Mouse (Mus musculus) kidney, embryonic 16.5 days (tissue): ENCODE measurements around the gene Stat3. TPM values are rescaled to one million over a fixed set of nuclear protein-coding genes. Genes with fewer than 3 reads are reported as not detected.

Experiments
- ATAC-seq: fragments of 200-750 bp; cut with Nextera tagmentation; 2 replicates; pipeline ENCODE4 v1.8.0; 2017; ENCODE audit warnings: moderate TSS enrichment; ENCODE audit not compliant: low FRiP score, low TSS enrichment
- H3K27ac ChIP-seq: fragments of 300-500 bp; sonication (generic); 2 replicates; pipeline ENCODE4 v1.5.1; 2014; ENCODE audit warnings: low read length
- H3K27me3 ChIP-seq: fragments of 300-500 bp; sonication (generic); 2 replicates; pipeline ENCODE4 v1.6.1; 2014; ENCODE audit warnings: low read length, control low read depth, mixed read lengths; ENCODE audit not compliant: insufficient read depth
- H3K36me3 ChIP-seq: fragments of 300-500 bp; sonication (generic); 2 replicates; pipeline ENCODE4 v1.6.1; 2014; ENCODE audit warnings: low read length, control low read depth, mixed read lengths; ENCODE audit not compliant: insufficient read depth
- H3K4me1 ChIP-seq: fragments of 300-500 bp; sonication (generic); 2 replicates; pipeline ENCODE4 v1.6.1; 2014; ENCODE audit warnings: low read length, control low read depth, mixed read lengths; ENCODE audit not compliant: insufficient read depth
- H3K4me2 ChIP-seq: fragments of 300-500 bp; sonication (generic); replicated peaks from 2 replicates; pipeline ENCODE4 v1.6.1; 2014; ENCODE audit warnings: low read depth, low read length
- H3K4me3 ChIP-seq: fragments of 300-500 bp; sonication (generic); 2 replicates; pipeline ENCODE4 v1.5.1; 2014; ENCODE audit warnings: mild to moderate bottlenecking, low read length
- H3K9ac ChIP-seq: fragments of 300-500 bp; sonication (generic); replicated peaks from 2 replicates; pipeline ENCODE4 v1.6.1; 2014; ENCODE audit warnings: low read length
- H3K9me3 ChIP-seq: fragments of 300-500 bp; sonication (generic); 2 replicates; pipeline ENCODE4 v1.6.1; 2016; ENCODE audit warnings: low read length, control low read depth
- WGBS: fragments of 180-500 bp; shearing (Covaris S2); extraction: QIAGEN DNeasy Blood & Tissue Kit; methylation state at CpG from one replicate; pipeline ENCODE4 v1.1.7; 2014; 5-methylcytosine and 5-hydroxymethylcytosine counted together
- polyA plus RNA-seq: library from polyadenylated mRNA; unstranded; fragments of >200 nt; fragmentation: Nextera tagmentation; extraction: Ambion mirVana; gene quantifications from 2 replicates; pipeline ENCODE4 v1.2.1, GENCODE M21; 2015

The Stat3 gene
- polyA plus RNA-seq, 1 experiment from 2014 or later: 47.9 TPM

GRCm38 (mm10) chr11:100974381-100974970 lies 35.1 kb upstream of the Stat3 start:
- no peaks in the 10 kb centered on the region for H3K9me3 ChIP-seq
- WGBS: 65% methylated on average over 14 of the region's 14 CpGs
- no peak overlapping the region for H3K4me3 ChIP-seq
- peaks cover 12% of the 10 kb centered on the region for H3K4me1 ChIP-seq
- no peak overlapping the region for H3K27ac ChIP-seq
- no peak overlapping the region for H3K4me2 ChIP-seq
- no peaks in the 10 kb centered on the region for H3K36me3 ChIP-seq
- H3K27me3 ChIP-seq: peaks cover 16% of the 10 kb centered on the region
- H3K9ac ChIP-seq: no peak overlapping the region
- no peak for ATAC-seq

GRCm38 (mm10) chr11:100973245-100973644 lies 33.9 kb upstream of the Stat3 start:
- H3K36me3 ChIP-seq: no peaks in the 10 kb centered on the region
- no peak overlapping the region for H3K9ac ChIP-seq
- no peaks in the 10 kb centered on the region for H3K9me3 ChIP-seq
- no peak overlapping the region for H3K4me2 ChIP-seq
- 95% methylated on average over 7 of the region's 7 CpGs for WGBS
- peaks cover 16% of the 10 kb centered on the region for H3K4me1 ChIP-seq
- no peak for ATAC-seq
- H3K4me3 ChIP-seq: no peak overlapping the region
- H3K27me3 ChIP-seq: peaks cover 27% of the 10 kb centered on the region
- no peak overlapping the region for H3K27ac ChIP-seq

GRCm38 (mm10) chr11:100971455-100971854 lies 32.1 kb upstream of the Stat3 start:
- H3K4me1 ChIP-seq: peaks cover 25% of the 10 kb centered on the region
- 62% methylated on average over 10 of the region's 10 CpGs for WGBS
- peaks cover 31% of the 10 kb centered on the region for H3K27me3 ChIP-seq
- no peaks in the 10 kb centered on the region for H3K9me3 ChIP-seq
- no peaks in the 10 kb centered on the region for H3K36me3 ChIP-seq
- no peak overlapping the region for H3K9ac ChIP-seq
- no peak for ATAC-seq
- peak overlapping the region; percentile 62; the same call in 1 of the 2 replicates for H3K4me3 ChIP-seq
- no peak overlapping the region for H3K27ac ChIP-seq
- no peak overlapping the region; the same call in 1 of the 2 replicates for H3K4me2 ChIP-seq

- WGBS: under 1% methylated on average over 20 of the region's 20 CpGs
Measured at GRCm38 (mm10) chr11:100970557-100970937, 31.2 kb upstream of the Stat3 start, which contains the start of gene Cavin1. Gene Cavin1 (minus strand): TSS chr11:100970887.

GRCm38 (mm10) chr11:100969744-100970556 lies 30.6 kb upstream of the Stat3 start:
- H3K4me2 ChIP-seq: peak overlapping the region; percentile 58
- peak overlapping the region; percentile 62 for H3K4me3 ChIP-seq
- WGBS: under 1% methylated on average over 65 of the region's 65 CpGs
- H3K9ac ChIP-seq: peak overlapping the region; percentile 71
- peak overlapping the region; percentile 86 for H3K27ac ChIP-seq
- no peaks in the 10 kb centered on the region for H3K36me3 ChIP-seq
- peaks cover 35% of the 10 kb centered on the region for H3K27me3 ChIP-seq
- H3K9me3 ChIP-seq: no peaks in the 10 kb centered on the region
- peaks cover 27% of the 10 kb centered on the region for H3K4me1 ChIP-seq
- peak; percentile 57 for ATAC-seq

More at GRCm38 (mm10) chr11:100970557-100970937, 31.2 kb upstream of the Stat3 start, which contains the start of gene Cavin1:
- Histone ChIP-seq H3K4me3 (peak within 1 kb of the TSS; percentile 62), H3K4me1 (peaks cover 27% of the 10 kb centered on the region), H3K9ac (peak within 1 kb of the TSS; percentile 71), H3K9me3 (no peaks in the 10 kb centered on the region), H3K36me3 (no peaks in the 10 kb centered on the region), H3K4me2 (peak within 1 kb of the TSS; percentile 58), H3K27me3 (peaks cover 35% of the 10 kb centered on the region), H3K27ac (peak within 1 kb of the TSS; percentile 86)
- peak; percentile 91 for ATAC-seq

GRCm38 (mm10) chr11:100969189-100969743 lies 29.9 kb upstream of the Stat3 start:
- Histone ChIP-seq H3K9ac (peak overlapping the region; percentile 71), H3K27ac (peak overlapping the region; percentile 86), H3K36me3 (no peaks in the 10 kb centered on the region), H3K4me3 (peak overlapping the region; percentile 62), H3K27me3 (peaks cover 35% of the 10 kb centered on the region), H3K4me2 (peak overlapping the region; percentile 58), H3K4me1 (peaks cover 27% of the 10 kb centered on the region), H3K9me3 (no peaks in the 10 kb centered on the region)
- ATAC-seq: peak; percentile 3; the same call in 1 of the 2 replicates
- 2% methylated on average over 33 of the region's 35 CpGs for WGBS

- no peaks in the 10 kb centered on the region for H3K9me3 ChIP-seq
- 76% methylated on average over 5 of the region's 5 CpGs for WGBS
- peak overlapping the region; percentile 71 for H3K9ac ChIP-seq
- peak overlapping the region; percentile 62 for H3K4me3 ChIP-seq
- H3K4me2 ChIP-seq: peak overlapping the region; percentile 58
- no peaks in the 10 kb centered on the region for H3K36me3 ChIP-seq
- no peak for ATAC-seq
- peaks cover 27% of the 10 kb centered on the region for H3K4me1 ChIP-seq
- peaks cover 35% of the 10 kb centered on the region for H3K27me3 ChIP-seq
- H3K27ac ChIP-seq: peak overlapping the region; percentile 86
Measured at GRCm38 (mm10) chr11:100968501-100968900, 29.2 kb upstream of the Stat3 start.

GRCm38 (mm10) chr11:100967881-100968420 lies 28.6 kb upstream of the Stat3 start:
- Histone ChIP-seq H3K4me1 (peaks cover 27% of the 10 kb centered on the region), H3K27me3 (peaks cover 35% of the 10 kb centered on the region), H3K4me2 (peak overlapping the region; percentile 58), H3K4me3 (peak overlapping the region; percentile 62), H3K27ac (0 out of 2 replicates have a peak overlapping the region, but pooled peaks have one; percentile 86), H3K36me3 (no peaks in the 10 kb centered on the region), H3K9ac (peak overlapping the region; percentile 71), H3K9me3 (no peaks in the 10 kb centered on the region)
- ATAC-seq: no peak
- 84% methylated on average over 5 of the region's 5 CpGs for WGBS

- peaks cover 32% of the 10 kb centered on the region for H3K27me3 ChIP-seq
- no peak for ATAC-seq
- H3K9ac ChIP-seq: peak overlapping the region; percentile 5; the same call in 1 of the 2 replicates
- H3K36me3 ChIP-seq: no peaks in the 10 kb centered on the region
- peak overlapping the region; percentile 58 for H3K4me2 ChIP-seq
- H3K4me3 ChIP-seq: peak overlapping the region; percentile 62; the same call in 1 of the 2 replicates
- 54% methylated on average over 5 of the region's 5 CpGs for WGBS
- H3K9me3 ChIP-seq: no peaks in the 10 kb centered on the region
- 0 out of 2 replicates have a peak overlapping the region, but pooled peaks have one; percentile 25 for H3K27ac ChIP-seq
- H3K4me1 ChIP-seq: peaks cover 27% of the 10 kb centered on the region
Measured at GRCm38 (mm10) chr11:100967376-100967775, 28.0 kb upstream of the Stat3 start.
